Mouse (Mus musculus) embryonic fibroblast, embryonic 13.5 days (primary cell): ENCODE data around the gene Atp13a2.

Experiments
- CTCF ChIP-seq: IDR thresholded peaks from 2 replicates; pipeline ENCODE4 v1.5.1; 2011; ENCODE audit warnings: mild to moderate bottlenecking, control low read depth, low read length, moderate library complexity, borderline replicate concordance; ENCODE audit not compliant: insufficient read depth
- POLR2A ChIP-seq: IDR thresholded peaks from 2 replicates; pipeline ENCODE4 v1.6.1; 2011; ENCODE audit warnings: low read depth, mild to moderate bottlenecking, control low read depth, low read length, moderate library complexity

DNA sequence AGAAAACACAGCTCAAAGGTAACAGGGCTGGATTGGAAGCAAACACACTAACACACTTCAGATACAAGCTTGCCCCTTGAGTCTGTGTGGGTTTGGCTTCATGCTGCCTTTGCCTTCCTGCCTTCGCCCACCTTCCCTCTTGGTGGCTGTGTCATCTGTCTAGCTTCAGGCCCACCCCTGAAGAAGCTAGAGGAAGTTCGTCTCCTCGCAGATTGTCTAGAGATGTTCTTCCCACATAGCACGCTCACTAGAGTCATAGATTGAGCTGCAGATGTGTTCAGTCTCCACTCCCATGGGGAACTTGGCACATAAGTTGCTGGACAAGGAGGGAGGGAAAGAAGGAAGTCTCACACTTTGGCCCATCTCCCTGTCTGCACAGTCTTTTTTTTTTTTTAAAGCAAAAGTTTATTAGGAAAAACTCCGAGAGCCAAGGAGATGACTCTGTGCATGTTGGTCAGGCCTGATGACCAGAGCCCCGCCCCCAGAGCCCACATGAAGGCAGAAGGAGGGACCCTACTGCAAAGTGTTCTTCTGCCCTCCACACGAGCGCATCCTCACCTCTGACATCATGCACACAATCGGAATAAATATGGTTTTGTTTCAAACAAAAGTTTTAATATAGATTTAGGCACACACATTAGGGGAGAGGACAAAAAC, 22.6 kb upstream of the Atp13a2 start:
- TF ChIP-seq CTCF, result no peak
- TF ChIP-seq POLR2A, result no peak
